Mouse (Mus musculus): Measurements from ENCODE around the gene Tnnt2. TPM values are rescaled to one million over a fixed set of nuclear protein-coding genes. Genes with fewer than 3 reads are reported as not detected.

The Tnnt2 gene
- polyA plus RNA-seq, 1 experiment from 2014 or later = 48.4 TPM

DNA sequence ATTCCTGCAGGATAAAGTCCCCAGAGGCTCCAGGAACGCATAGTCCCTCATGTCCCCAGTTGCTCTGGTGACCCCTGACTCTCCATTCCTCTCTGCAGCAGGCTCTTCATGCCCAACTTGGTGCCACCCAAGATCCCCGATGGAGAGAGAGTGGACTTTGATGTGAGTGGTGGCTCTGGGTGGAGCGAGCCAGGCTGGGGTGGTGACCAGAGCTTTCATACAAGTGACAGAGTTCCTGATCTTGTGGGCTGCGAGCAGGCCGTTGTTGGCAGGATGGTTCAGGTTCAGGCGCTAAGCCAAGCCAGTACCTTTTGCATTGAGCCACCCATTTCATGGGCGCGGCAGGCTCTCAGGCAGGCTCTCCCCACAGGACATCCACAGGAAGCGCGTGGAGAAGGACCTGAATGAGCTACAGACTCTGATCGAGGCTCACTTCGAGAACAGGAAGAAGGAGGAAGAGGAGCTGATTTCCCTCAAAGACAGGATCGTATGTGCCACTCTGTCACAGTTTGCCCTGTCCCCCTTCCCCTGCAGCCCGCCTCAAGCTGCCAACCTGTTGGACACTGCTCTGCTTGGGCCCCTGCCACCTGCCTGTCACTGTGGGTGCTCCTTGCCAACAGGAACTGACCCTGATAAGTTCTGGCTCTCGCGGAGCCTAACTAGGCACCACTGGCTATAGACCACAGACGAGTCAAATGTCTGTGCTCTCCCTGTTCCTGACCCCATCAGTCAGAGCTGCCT is 11.6 kb downstream of the Tnnt2 start:
- 77% methylated on average over 17 of the region's 17 CpGs for WGBS
- no peaks in the 10 kb centered on the region for H3K36me3 ChIP-seq (ENCODE audit: control insufficient read depth, insufficient read depth, low read length)
- ATAC-seq (ENCODE audit: insufficient read depth, low FRiP score) = no peak
- no peak overlapping the region for H3K4me2 ChIP-seq (ENCODE audit: low read depth, low read length)
- no peaks in the 10 kb centered on the region for H3K27me3 ChIP-seq (ENCODE audit: control insufficient read depth, insufficient read depth, low read length)
- H3K9me3 ChIP-seq (replicated peaks; ENCODE audit: control insufficient read depth, low read length) = no peaks in the 10 kb centered on the region
- H3K4me1 ChIP-seq (ENCODE audit: control insufficient read depth, insufficient read depth, low read length) = 0 out of 2 replicates have a peak, but pooled peaks cover 8% of the 10 kb centered on the region
- no peak overlapping the region for H3K27ac ChIP-seq (ENCODE audit: low read length)
- no peak overlapping the region for H3K9ac ChIP-seq (ENCODE audit: low read length)
- H3K4me3 ChIP-seq (replicated peaks; ENCODE audit: low read length) = no peak overlapping the region

DNA sequence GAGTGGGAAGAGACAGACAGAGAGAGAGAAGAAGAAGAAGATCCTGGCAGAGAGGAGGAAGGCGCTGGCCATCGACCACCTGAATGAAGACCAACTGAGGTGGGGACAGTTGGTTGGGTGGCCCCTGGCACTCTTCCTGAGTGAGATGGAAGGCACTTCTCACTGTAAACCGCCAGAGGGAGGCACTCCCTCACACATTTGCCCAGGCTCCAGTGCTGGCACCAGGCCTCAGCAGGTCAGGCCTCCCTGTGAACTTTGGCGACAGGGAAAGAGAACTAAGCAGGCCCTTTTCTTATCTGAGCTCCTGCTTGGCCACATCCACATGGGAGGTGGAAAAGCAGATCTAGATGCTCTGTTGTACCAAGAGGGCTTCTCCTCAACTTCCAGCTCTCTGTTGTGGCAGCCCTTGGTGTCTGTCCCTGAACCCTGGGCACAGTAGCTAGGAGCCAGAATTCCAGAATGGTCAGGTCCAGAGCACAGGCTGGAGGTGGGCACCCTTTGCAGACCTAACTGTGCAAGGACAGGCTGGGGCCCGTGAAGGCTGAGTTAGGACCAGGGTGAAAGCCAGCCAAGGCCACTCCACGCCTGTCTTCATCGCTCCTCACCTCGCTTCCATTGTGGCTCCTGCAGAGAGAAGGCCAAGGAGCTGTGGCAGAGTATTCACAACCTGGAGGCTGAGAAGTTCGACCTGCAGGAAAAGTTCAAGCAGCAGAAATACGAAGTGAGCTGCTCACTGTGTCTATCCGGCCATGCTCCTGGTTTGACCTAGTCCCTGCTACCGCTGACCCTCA is 14.8 kb downstream of the Tnnt2 start:
- Histone ChIP-seq H3K27ac (ENCODE audit: low read length) (no peak overlapping the region), H3K4me1 (ENCODE audit: control insufficient read depth, insufficient read depth, low read length) (0 out of 2 replicates have a peak, but pooled peaks cover 8% of the 10 kb centered on the region), H3K36me3 (ENCODE audit: control insufficient read depth, insufficient read depth, low read length) (no peaks in the 10 kb centered on the region), H3K9ac (ENCODE audit: low read length) (no peak overlapping the region), H3K9me3 (replicated peaks; ENCODE audit: control insufficient read depth, low read length) (no peaks in the 10 kb centered on the region), H3K4me2 (ENCODE audit: low read depth, low read length) (no peak overlapping the region), H3K4me3 (replicated peaks; ENCODE audit: low read length) (no peak overlapping the region), H3K27me3 (ENCODE audit: control insufficient read depth, insufficient read depth, low read length) (no peaks in the 10 kb centered on the region)
- peak; percentile 14; the same call in 1 of the 2 replicates for ATAC-seq (ENCODE audit: insufficient read depth, low FRiP score)
- 65% methylated on average over 12 of the region's 12 CpGs for WGBS

- peak; percentile 67 for ATAC-seq (ENCODE audit: insufficient read depth, low FRiP score)
- Histone ChIP-seq H3K9me3 (replicated peaks; ENCODE audit: control insufficient read depth, low read length) (no peaks in the 10 kb centered on the region), H3K27ac (ENCODE audit: low read length) (peak overlapping the region; percentile 68), H3K4me3 (replicated peaks; ENCODE audit: low read length) (no peak overlapping the region), H3K4me1 (ENCODE audit: control insufficient read depth, insufficient read depth, low read length) (0 out of 2 replicates have a peak, but pooled peaks cover 12% of the 10 kb centered on the region), H3K9ac (ENCODE audit: low read length) (0 out of 2 replicates have a peak overlapping the region, but pooled peaks have one; percentile 1), H3K36me3 (ENCODE audit: control insufficient read depth, insufficient read depth, low read length) (no peaks in the 10 kb centered on the region), H3K4me2 (ENCODE audit: low read depth, low read length) (no peak overlapping the region), H3K27me3 (ENCODE audit: control insufficient read depth, insufficient read depth, low read length) (no peaks in the 10 kb centered on the region)
- 50% methylated on average over 13 of the region's 13 CpGs for WGBS
These were observed 16.0 kb downstream of the Tnnt2 start for GRCm38 (mm10) chr1:135852044-135852756.

- ATAC-seq (ENCODE audit: insufficient read depth, low FRiP score) = no peak
- 0 out of 2 replicates have a peak, but pooled peaks cover 12% of the 10 kb centered on the region for H3K4me1 ChIP-seq (ENCODE audit: control insufficient read depth, insufficient read depth, low read length)
- no peak overlapping the region for H3K4me3 ChIP-seq (replicated peaks; ENCODE audit: low read length)
- no peaks in the 10 kb centered on the region for H3K36me3 ChIP-seq (ENCODE audit: control insufficient read depth, insufficient read depth, low read length)
- peak overlapping the region; percentile 63; the same call in 1 of the 2 replicates for H3K27ac ChIP-seq (ENCODE audit: low read length)
- H3K9me3 ChIP-seq (replicated peaks; ENCODE audit: control insufficient read depth, low read length) = no peaks in the 10 kb centered on the region
- WGBS = 78% methylated on average over 4 of the region's 4 CpGs
- no peaks in the 10 kb centered on the region for H3K27me3 ChIP-seq (ENCODE audit: control insufficient read depth, insufficient read depth, low read length)
- no peak overlapping the region for H3K4me2 ChIP-seq (ENCODE audit: low read depth, low read length)
- no peak overlapping the region for H3K9ac ChIP-seq (ENCODE audit: low read length)
These were observed 17.0 kb downstream of the Tnnt2 start for GRCm38 (mm10) chr1:135853200-135853599.

DNA sequence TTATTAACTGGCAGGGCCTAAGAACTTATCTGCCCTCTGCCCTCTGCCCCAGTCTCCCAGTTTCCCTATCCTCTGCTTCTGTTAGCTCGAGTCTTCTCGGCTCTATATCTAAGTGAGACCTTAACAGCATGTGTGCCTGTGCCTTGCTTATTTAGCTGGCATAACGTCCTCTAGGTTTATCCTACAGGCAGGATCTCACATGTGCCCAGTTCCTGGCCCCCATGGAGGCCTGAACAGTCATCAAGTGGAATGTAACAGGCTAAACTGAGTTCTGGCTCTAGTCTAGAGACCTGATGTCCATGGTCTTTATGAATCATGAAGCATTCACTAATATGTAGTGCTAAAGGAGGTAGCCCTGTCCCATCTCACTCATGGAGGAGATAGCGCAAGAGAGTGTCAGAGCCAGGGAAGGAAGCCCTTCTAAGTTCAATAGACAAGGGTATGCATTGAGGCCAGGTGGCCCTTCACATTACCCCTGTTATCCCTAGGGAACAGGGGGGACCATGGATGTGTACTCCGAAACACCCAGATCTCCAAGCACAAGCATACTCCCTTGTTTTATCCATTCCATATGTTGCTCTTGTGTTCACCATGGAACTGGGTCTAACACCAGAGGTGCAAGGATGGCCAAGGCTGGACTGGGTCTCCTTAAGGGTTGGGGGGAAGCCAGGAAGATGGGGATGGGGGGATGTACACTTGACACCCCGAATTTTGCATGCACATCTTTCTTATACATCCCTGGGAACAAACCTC is 18.6 kb downstream of the Tnnt2 start:
- Histone ChIP-seq H3K9ac (ENCODE audit: low read length) (no peak overlapping the region), H3K4me2 (ENCODE audit: low read depth, low read length) (no peak overlapping the region), H3K27me3 (ENCODE audit: control insufficient read depth, insufficient read depth, low read length) (no peaks in the 10 kb centered on the region), H3K4me3 (replicated peaks; ENCODE audit: low read length) (no peak overlapping the region), H3K4me1 (ENCODE audit: control insufficient read depth, insufficient read depth, low read length) (0 out of 2 replicates have a peak, but pooled peaks cover 12% of the 10 kb centered on the region), H3K36me3 (ENCODE audit: control insufficient read depth, insufficient read depth, low read length) (no peaks in the 10 kb centered on the region), H3K9me3 (replicated peaks; ENCODE audit: control insufficient read depth, low read length) (no peaks in the 10 kb centered on the region), H3K27ac (ENCODE audit: low read length) (no peak overlapping the region)
- 87% methylated on average over 6 of the region's 6 CpGs for WGBS
- no peak for ATAC-seq (ENCODE audit: insufficient read depth, low FRiP score)

DNA sequence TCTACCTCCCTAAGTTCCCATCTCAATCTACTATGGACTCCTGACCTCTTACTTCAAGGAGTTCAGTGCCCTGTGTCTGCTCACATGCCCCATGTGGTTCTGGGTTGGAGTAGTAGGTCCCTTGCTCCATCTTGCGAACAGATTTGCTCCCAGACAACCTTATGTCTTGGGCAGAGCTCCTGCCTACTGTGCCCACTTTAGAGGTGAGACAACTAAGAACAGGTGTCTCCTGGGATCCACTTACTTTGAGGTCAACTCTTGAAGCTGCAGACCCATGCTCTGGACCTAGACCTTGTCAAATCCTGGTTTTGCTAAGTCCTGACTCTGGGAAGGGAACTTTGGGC is 19.2 kb downstream of the Tnnt2 start:
- H3K27ac ChIP-seq (ENCODE audit: low read length) = no peak overlapping the region
- H3K9me3 ChIP-seq (replicated peaks; ENCODE audit: control insufficient read depth, low read length) = no peaks in the 10 kb centered on the region
- no peaks in the 10 kb centered on the region for H3K36me3 ChIP-seq (ENCODE audit: control insufficient read depth, insufficient read depth, low read length)
- WGBS = 97% methylated on average over 1 of the region's 1 CpGs
- H3K27me3 ChIP-seq (ENCODE audit: control insufficient read depth, insufficient read depth, low read length) = no peaks in the 10 kb centered on the region
- H3K4me2 ChIP-seq (ENCODE audit: low read depth, low read length) = no peak overlapping the region
- 0 out of 2 replicates have a peak, but pooled peaks cover 12% of the 10 kb centered on the region for H3K4me1 ChIP-seq (ENCODE audit: control insufficient read depth, insufficient read depth, low read length)
- H3K9ac ChIP-seq (ENCODE audit: low read length) = no peak overlapping the region
- no peak overlapping the region for H3K4me3 ChIP-seq (replicated peaks; ENCODE audit: low read length)
- no peak for ATAC-seq (ENCODE audit: insufficient read depth, low FRiP score)

DNA sequence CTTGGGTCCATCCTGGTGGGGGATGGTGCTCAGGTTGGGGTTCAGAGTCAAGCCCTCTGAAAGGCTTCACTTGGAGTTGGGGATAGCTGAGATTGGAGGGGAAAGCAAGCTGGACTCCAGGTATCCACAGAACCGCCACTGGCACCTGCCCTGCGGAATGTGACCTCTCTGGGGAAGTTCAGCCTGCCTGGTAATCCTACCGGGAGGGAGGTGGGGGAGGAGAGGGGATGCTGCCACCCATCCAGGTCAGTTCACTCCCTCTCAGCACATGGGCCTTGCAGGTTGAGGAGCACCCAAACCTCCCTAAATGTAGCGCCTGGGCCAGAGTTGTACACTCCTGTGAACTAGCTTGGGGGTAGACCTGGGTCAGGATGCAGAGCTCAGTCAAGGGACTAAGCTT is 19.9 kb downstream of the Tnnt2 start:
- H3K4me3 ChIP-seq (replicated peaks; ENCODE audit: low read length) = no peak overlapping the region
- H3K36me3 ChIP-seq (ENCODE audit: control insufficient read depth, insufficient read depth, low read length) = no peaks in the 10 kb centered on the region
- 0 out of 2 replicates have a peak, but pooled peaks cover 8% of the 10 kb centered on the region for H3K4me1 ChIP-seq (ENCODE audit: control insufficient read depth, insufficient read depth, low read length)
- no peak overlapping the region for H3K4me2 ChIP-seq (ENCODE audit: low read depth, low read length)
- no peak overlapping the region for H3K27ac ChIP-seq (ENCODE audit: low read length)
- WGBS = 70% methylated on average over 4 of the region's 4 CpGs
- no peak overlapping the region for H3K9ac ChIP-seq (ENCODE audit: low read length)
- no peaks in the 10 kb centered on the region for H3K9me3 ChIP-seq (replicated peaks; ENCODE audit: control insufficient read depth, low read length)
- H3K27me3 ChIP-seq (ENCODE audit: control insufficient read depth, insufficient read depth, low read length) = no peaks in the 10 kb centered on the region
- ATAC-seq (ENCODE audit: insufficient read depth, low FRiP score) = no peak

DNA sequence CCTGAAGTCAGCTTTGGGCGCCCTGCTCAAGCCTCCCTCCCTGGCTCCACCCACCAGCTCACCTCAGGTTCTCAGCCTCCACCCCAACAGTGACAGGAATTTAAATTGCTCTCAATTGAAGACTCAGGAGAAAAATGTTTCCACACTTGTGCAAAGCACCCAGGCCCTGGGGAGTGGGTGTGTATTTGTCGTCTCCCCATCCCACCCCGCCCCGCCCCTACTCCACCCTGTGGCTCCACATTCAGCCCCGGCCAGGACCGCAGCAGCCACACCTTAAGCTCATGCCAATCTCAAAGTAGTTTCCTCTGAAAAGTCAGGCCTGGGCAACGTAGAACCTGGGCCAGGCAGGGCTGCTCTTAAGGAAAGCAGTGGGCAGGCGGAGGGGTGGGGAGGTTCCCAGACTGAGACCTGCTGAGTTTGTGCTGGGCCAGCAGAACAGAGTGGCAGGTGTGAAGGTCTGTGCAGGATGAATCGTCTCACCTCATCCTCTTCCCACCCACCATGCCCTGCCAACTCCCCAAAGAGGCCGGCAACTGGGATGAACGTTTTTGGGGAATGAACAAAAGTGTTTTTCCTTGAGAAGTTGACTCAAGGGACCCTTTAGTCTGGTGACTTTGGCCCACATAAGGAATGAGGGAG is 21.1 kb downstream of the Tnnt2 start:
- Histone ChIP-seq H3K4me2 (ENCODE audit: low read depth, low read length) (no peak overlapping the region), H3K27me3 (ENCODE audit: control insufficient read depth, insufficient read depth, low read length) (no peaks in the 10 kb centered on the region), H3K9ac (ENCODE audit: low read length) (peak overlapping the region; percentile 37; the same call in 1 of the 2 replicates), H3K9me3 (replicated peaks; ENCODE audit: control insufficient read depth, low read length) (no peaks in the 10 kb centered on the region), H3K27ac (ENCODE audit: low read length) (peak overlapping the region; percentile 73), H3K36me3 (ENCODE audit: control insufficient read depth, insufficient read depth, low read length) (no peaks in the 10 kb centered on the region), H3K4me3 (replicated peaks; ENCODE audit: low read length) (no peak overlapping the region), H3K4me1 (ENCODE audit: control insufficient read depth, insufficient read depth, low read length) (0 out of 2 replicates have a peak, but pooled peaks cover 4% of the 10 kb centered on the region)
- peak; percentile 80 for ATAC-seq (ENCODE audit: insufficient read depth, low FRiP score)
- WGBS = 45% methylated on average over 11 of the region's 11 CpGs

Measured in stomach, embryonic 16.5 days (tissue).